Mouse (Mus musculus): ENCODE measurements at regions not wholly inside any gene's neighbourhood (a gene's known extent, or its start where the extent isn't known, plus 50 kb on each side); places are given as distances from the start of the nearest gene placed in this dataset.

DNA sequence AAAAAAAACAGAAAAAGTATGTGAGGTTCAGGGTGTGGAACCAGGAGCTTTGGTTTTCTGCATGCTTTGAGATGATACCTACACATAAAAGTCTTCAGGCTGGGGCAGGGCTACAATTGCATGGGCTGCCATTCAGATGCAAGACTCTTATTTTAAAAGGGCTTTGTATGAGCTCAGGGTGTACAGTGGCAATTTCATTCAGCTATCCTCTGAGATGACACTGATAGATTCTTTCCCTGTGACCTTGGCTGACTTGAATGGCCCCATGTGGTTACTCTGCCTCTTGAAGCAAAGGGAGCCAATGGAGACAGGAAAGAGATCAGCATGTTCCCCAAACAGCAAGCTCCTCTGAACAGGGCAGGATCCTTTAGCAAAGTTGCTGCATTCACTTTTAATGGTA, 177.1 kb downstream of the Cmpk2 start:
- no peaks in the 10 kb centered on the region for H3K9me3 ChIP-seq (ENCODE audit: control insufficient read depth, low read length)
- DNase-seq (ENCODE audit: low spot score) = no peak
- no peak overlapping the region for H3K9ac ChIP-seq (ENCODE audit: low read depth, low read length, severe bottlenecking)
- H3K27me3 ChIP-seq (ENCODE audit: control insufficient read depth, insufficient read depth, low read length) = no peaks in the 10 kb centered on the region
- H3K4me1 ChIP-seq (ENCODE audit: control insufficient read depth, insufficient read depth, low read length) = no peaks in the 10 kb centered on the region
- no peak for ATAC-seq (ENCODE audit: low FRiP score, low read depth)
- H3K4me3 ChIP-seq (replicated peaks; ENCODE audit: low read length) = no peak overlapping the region
- no peak for TF ChIP-seq POLR2A (IDR thresholded peaks at IDR 0.05; ENCODE audit: borderline replicate concordance, extremely low read depth, insufficient read depth, insufficient read length)
- no peak overlapping the region for H3K27ac ChIP-seq (replicated peaks; ENCODE audit: low read depth, low read length)
- H3K4me2 ChIP-seq (replicated peaks; ENCODE audit: low read depth, low read length, severe bottlenecking) = no peak overlapping the region
- H3K36me3 ChIP-seq (ENCODE audit: control insufficient read depth, insufficient read depth, low read length) = no peaks in the 10 kb centered on the region

DNA sequence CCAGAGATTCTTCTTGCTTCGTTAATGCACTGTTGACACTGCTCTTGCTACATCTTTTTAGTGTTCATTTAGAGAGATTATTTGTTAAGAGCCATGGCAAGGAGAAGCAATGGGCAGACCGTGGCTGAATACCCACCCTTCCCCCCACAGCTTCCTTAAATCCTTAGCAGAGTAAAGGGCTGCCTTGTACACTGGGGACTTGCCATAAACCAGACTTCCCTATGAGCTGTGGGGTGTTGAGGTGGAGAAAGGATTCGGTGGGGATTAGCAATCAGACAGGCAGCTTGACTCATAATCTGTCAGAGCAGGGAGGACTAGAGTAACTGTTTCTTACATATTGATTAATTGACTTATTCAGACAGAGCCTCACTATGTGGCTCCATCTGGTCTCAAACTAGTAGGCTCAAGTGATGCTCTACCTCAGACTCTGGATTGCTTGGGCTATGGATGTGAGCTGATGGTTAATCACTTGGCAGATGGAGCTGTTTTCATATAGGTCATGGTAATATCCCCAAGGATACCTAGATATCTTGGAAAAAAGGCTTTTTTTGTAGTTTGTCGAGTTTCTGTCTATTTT, 166.7 kb downstream of the Cmpk2 start:
- no peaks in the 10 kb centered on the region for H3K36me3 ChIP-seq (ENCODE audit: control insufficient read depth, insufficient read depth, low read length)
- 43% methylated on average over 4 of the region's 4 CpGs for WGBS
- TF ChIP-seq POLR2A (IDR thresholded peaks at IDR 0.05; ENCODE audit: borderline replicate concordance, extremely low read depth, insufficient read depth, insufficient read length) = no peak
- H3K4me2 ChIP-seq (replicated peaks; ENCODE audit: low read depth, low read length, severe bottlenecking) = no peak overlapping the region
- no peaks in the 10 kb centered on the region for H3K27me3 ChIP-seq (ENCODE audit: control insufficient read depth, insufficient read depth, low read length)
- H3K4me1 ChIP-seq (ENCODE audit: control insufficient read depth, insufficient read depth, low read length) = peaks cover 12% of the 10 kb centered on the region; the same call in 1 of the 2 replicates
- no peaks in the 10 kb centered on the region for H3K9me3 ChIP-seq (ENCODE audit: control insufficient read depth, low read length)
- H3K27ac ChIP-seq (replicated peaks; ENCODE audit: low read depth, low read length) = no peak overlapping the region
- no peak overlapping the region for H3K9ac ChIP-seq (ENCODE audit: low read depth, low read length, severe bottlenecking)
- H3K4me3 ChIP-seq (replicated peaks; ENCODE audit: low read length) = no peak overlapping the region
- DNase-seq (ENCODE audit: low spot score) (no peak), ATAC-seq (ENCODE audit: low FRiP score, low read depth) (no peak)

DNA sequence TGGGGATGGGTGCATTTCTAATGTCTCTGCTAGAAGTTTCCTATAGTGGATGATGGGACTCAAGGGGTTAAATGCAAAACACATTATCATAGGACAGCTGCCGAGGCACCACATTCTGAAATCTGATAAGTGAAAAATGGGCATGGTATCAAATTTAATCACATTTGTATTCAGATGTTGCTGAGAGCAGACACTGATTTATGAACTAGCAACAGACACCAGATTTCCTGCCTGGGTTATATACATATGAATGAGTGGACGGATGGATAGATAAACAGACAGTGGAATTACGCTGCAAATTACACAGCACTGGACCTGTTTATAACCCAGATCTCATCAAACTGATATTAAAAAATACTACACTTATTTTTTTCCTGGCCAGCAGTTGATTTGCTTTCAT, 166.2 kb downstream of the Cmpk2 start:
- DNase-seq (ENCODE audit: low spot score) (peak; percentile 47), ATAC-seq (ENCODE audit: low FRiP score, low read depth) (peak; percentile 30; the same call in 1 of the 2 replicates)
- TF ChIP-seq POLR2A (IDR thresholded peaks at IDR 0.05; ENCODE audit: borderline replicate concordance, extremely low read depth, insufficient read depth, insufficient read length) = no peak
- H3K4me3 ChIP-seq (replicated peaks; ENCODE audit: low read length) = no peak overlapping the region
- H3K27me3 ChIP-seq (ENCODE audit: control insufficient read depth, insufficient read depth, low read length) = no peaks in the 10 kb centered on the region
- 39% methylated on average over 3 of the region's 3 CpGs for WGBS
- no peaks in the 10 kb centered on the region for H3K36me3 ChIP-seq (ENCODE audit: control insufficient read depth, insufficient read depth, low read length)
- no peak overlapping the region for H3K27ac ChIP-seq (replicated peaks; ENCODE audit: low read depth, low read length)
- H3K9me3 ChIP-seq (ENCODE audit: control insufficient read depth, low read length) = no peaks in the 10 kb centered on the region
- no peak overlapping the region for H3K4me2 ChIP-seq (replicated peaks; ENCODE audit: low read depth, low read length, severe bottlenecking)
- peaks cover 12% of the 10 kb centered on the region; the same call in 1 of the 2 replicates for H3K4me1 ChIP-seq (ENCODE audit: control insufficient read depth, insufficient read depth, low read length)
- H3K9ac ChIP-seq (ENCODE audit: low read depth, low read length, severe bottlenecking) = no peak overlapping the region

DNA sequence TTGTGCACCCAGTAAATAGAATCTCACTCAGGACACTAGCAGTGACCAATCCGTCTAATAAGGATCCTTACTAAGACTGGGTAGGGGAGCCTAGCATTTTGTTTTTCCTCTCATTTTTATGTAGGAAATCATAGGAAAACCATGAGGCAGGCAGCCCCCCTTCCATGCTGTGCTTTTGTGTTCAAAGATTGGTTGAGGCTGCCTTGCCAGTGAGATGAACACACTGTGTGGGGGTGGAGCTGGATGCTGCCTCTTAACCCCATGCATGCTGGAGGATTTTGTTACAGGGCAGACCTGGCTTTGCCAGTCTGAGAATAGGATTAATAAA, 162.8 kb downstream of the Cmpk2 start:
- no peak for ATAC-seq (ENCODE audit: low FRiP score, low read depth)
- Histone ChIP-seq H3K4me1 (ENCODE audit: control insufficient read depth, insufficient read depth, low read length) (peaks cover 12% of the 10 kb centered on the region; the same call in 1 of the 2 replicates), H3K27me3 (ENCODE audit: control insufficient read depth, insufficient read depth, low read length) (no peaks in the 10 kb centered on the region), H3K4me2 (replicated peaks; ENCODE audit: low read depth, low read length, severe bottlenecking) (no peak overlapping the region), H3K36me3 (ENCODE audit: control insufficient read depth, insufficient read depth, low read length) (no peaks in the 10 kb centered on the region), H3K9me3 (ENCODE audit: control insufficient read depth, low read length) (no peaks in the 10 kb centered on the region), H3K27ac (replicated peaks; ENCODE audit: low read depth, low read length) (peak overlapping the region; percentile 9; the same call in 1 of the 2 replicates), H3K4me3 (replicated peaks; ENCODE audit: low read length) (no peak overlapping the region), H3K9ac (ENCODE audit: low read depth, low read length, severe bottlenecking) (no peak overlapping the region)
- DNase-seq (ENCODE audit: low spot score) = peak; percentile 12
- WGBS = 29% methylated on average over 1 of the region's 1 CpGs
- no peak for TF ChIP-seq POLR2A (IDR thresholded peaks at IDR 0.05; ENCODE audit: borderline replicate concordance, extremely low read depth, insufficient read depth, insufficient read length)

DNA sequence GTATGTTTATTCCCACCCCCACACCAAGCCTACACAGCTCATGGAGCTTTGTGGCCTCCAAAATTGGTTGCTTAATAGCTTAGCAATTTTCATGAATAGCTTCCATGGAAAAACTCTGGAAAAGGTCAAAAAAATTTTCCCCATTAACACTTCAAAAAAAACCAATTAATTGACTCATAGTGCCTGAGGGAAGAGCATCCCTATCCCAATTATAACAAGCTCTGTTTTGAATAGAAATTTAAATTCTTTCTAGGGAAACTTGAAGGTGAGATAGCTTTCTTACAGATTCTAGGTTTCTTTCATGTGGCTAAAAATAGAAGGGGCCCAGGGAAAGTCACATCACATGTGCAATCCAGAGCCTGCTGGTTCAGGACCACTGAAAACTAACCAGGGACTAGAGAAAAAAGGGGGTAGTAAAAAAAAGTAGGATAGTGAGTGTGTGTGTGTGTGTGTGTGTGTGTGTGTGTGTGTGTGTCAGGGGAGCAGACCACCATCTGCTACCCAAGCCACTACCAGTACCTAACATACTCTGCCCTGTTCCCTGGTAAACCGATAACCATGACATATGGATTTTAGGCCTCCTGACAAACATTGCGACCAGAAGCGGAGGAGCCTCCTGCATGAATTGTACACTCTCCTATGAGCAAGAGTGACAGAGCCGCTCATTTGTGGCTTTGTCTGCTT, 162.2 kb downstream of the Cmpk2 start:
- ATAC-seq (ENCODE audit: low FRiP score, low read depth) = peak; percentile 37; the same call in 1 of the 2 replicates
- no peak overlapping the region for H3K4me2 ChIP-seq (replicated peaks; ENCODE audit: low read depth, low read length, severe bottlenecking)

More for the DNA sequence above, 162.2 kb downstream of the Cmpk2 start:
- H3K9me3 ChIP-seq (ENCODE audit: control insufficient read depth, low read length) = no peaks in the 10 kb centered on the region
- no peaks in the 10 kb centered on the region for H3K27me3 ChIP-seq (ENCODE audit: control insufficient read depth, insufficient read depth, low read length)
- 40% methylated on average over 4 of the region's 4 CpGs for WGBS
- TF ChIP-seq POLR2A (IDR thresholded peaks at IDR 0.05; ENCODE audit: borderline replicate concordance, extremely low read depth, insufficient read depth, insufficient read length) = no peak
- DNase-seq (ENCODE audit: low spot score) = no peak
- peak overlapping the region; percentile 9; the same call in 1 of the 2 replicates for H3K27ac ChIP-seq (replicated peaks; ENCODE audit: low read depth, low read length)
- no peak overlapping the region for H3K4me3 ChIP-seq (replicated peaks; ENCODE audit: low read length)
- H3K36me3 ChIP-seq (ENCODE audit: control insufficient read depth, insufficient read depth, low read length) = no peaks in the 10 kb centered on the region
- no peak overlapping the region for H3K9ac ChIP-seq (ENCODE audit: low read depth, low read length, severe bottlenecking)
- peaks cover 12% of the 10 kb centered on the region; the same call in 1 of the 2 replicates for H3K4me1 ChIP-seq (ENCODE audit: control insufficient read depth, insufficient read depth, low read length)
